Comparison of ENCODE assay signal across 15 mouse cellular contexts in genomic region chr11:29786583-29787219, GRCm38 (mm10). TPM values are rescaled to one million over a fixed set of nuclear protein-coding genes. Genes with fewer than 3 reads are reported as not detected.
A peak's percentile ranks its signal among the peaks of the same experiment; 100 is the strongest.
DNase-seq lines count a peak whose midpoint lies in the region; ATAC-seq and TF ChIP-seq lines count a peak whose summit lies in the region.
"Had no signal": no experiment of that assay in that cellular context is flagged by ENCODE, and none has a peak within 500 bp of the region (broad histone marks: within the 10 kb centered on the region; RNA-seq: fewer than 3 reads in every experiment).

No protein-coding gene starts in this region.

- H3K4me3 ChIP-seq in left cerebral cortex, adult 2 months: no peak overlapping the region
- H3K4me3 ChIP-seq in midbrain, embryonic 14.5 days (replicated peaks; ENCODE audit: low read depth, low read length): no peak overlapping the region
- H3K4me3 ChIP-seq: neural tube, embryonic 12.5 days had no signal

- no peaks in the 10 kb centered on the region for H3K36me3 ChIP-seq in midbrain, embryonic 14.5 days (ENCODE audit: control insufficient read depth, insufficient read depth, low read length)
- H3K36me3 ChIP-seq: neural tube, embryonic 12.5 days had no signal

- 87% methylated on average over 6 of the region's 6 CpGs for WGBS in midbrain, embryonic 14.5 days

- DNase-seq in left cerebral cortex, adult 2 months (ENCODE audit: extremely low spot score in 1 of 2, low spot score in 2 of 2): no peak
- DNase-seq in left cerebral cortex, adult 8-10 months (ENCODE audit: low spot score in 2 of 2): no peak
- DNase-seq in lung, postnatal 4 days: peak; percentile 29 to 54
- DNase-seq in midbrain, embryonic 14.5 days: no peak
- no peak for DNase-seq in left cerebral cortex, adult 9 months (ENCODE audit: low spot score in 2 of 2)
- no peak for DNase-seq in embryo, embryonic 10 days (ENCODE audit: low spot score)
- DNase-seq: adrenal gland, postnatal 10 days; cerebellum, adult 9-10 months; gastrocnemius, postnatal 36 days; layer of hippocampus, postnatal 36 days; right cerebral cortex, postnatal 4 days; thymus, postnatal 14 days had no signal

- intact Hi-C loops in left cerebral cortex, adult 2 months (cut with DNase I): loop anchor here (5.0 kb wide), 1 partner anchor 64 kb away; no protein-coding TSS in a partner anchor

- no peak overlapping the region for H3K9ac ChIP-seq in midbrain, embryonic 14.5 days (replicated peaks; ENCODE audit: low read length)
- H3K9ac ChIP-seq: neural tube, embryonic 12.5 days had no signal

- peaks cover 6% of the 10 kb centered on the region; the same call in 1 of the 2 replicates for H3K4me1 ChIP-seq in midbrain, embryonic 14.5 days (ENCODE audit: control insufficient read depth, insufficient read depth, low read length)
- H3K4me1 ChIP-seq: neural tube, embryonic 12.5 days had no signal

- no peaks in the 10 kb centered on the region for H3K9me3 ChIP-seq in midbrain, embryonic 14.5 days (ENCODE audit: control insufficient read depth, low read length)
- H3K9me3 ChIP-seq: neural tube, embryonic 12.5 days had no signal

- no peak for TF ChIP-seq CTCF in left cerebral cortex, adult 2 months (IDR thresholded peaks at IDR 0.05)

- no peaks in the 10 kb centered on the region for H3K27me3 ChIP-seq in midbrain, embryonic 14.5 days (ENCODE audit: control insufficient read depth, insufficient read depth, low read length)
- H3K27me3 ChIP-seq: neural tube, embryonic 12.5 days had no signal

- peak; percentile 57 to 60; a peak in 2 of 4 replicates for ATAC-seq in hematopoietic stem cell, adult 5-6 weeks (replicated peaks in 1 of 2; ENCODE audit: insufficient read depth in 1 of 2, low FRiP score in 2 of 2, low TSS enrichment in 1 of 2, low read depth in 1 of 2, poor library complexity in 2 of 2, severe bottlenecking in 2 of 2)
- no peak for ATAC-seq in midbrain, embryonic 14.5 days (ENCODE audit: low FRiP score, low TSS enrichment)
- ATAC-seq: inflammation-experienced regulatory T-cells, adult 6 months had no signal

- peak overlapping the region; percentile 70 for H3K27ac ChIP-seq in left cerebral cortex, adult 2 months
- no peak overlapping the region for H3K27ac ChIP-seq in midbrain, embryonic 14.5 days (replicated peaks; ENCODE audit: low read depth, low read length)
- H3K27ac ChIP-seq: neural tube, embryonic 12.5 days had no signal

- no peak overlapping the region for H3K4me2 ChIP-seq in midbrain, embryonic 14.5 days (ENCODE audit: low read length)
- H3K4me2 ChIP-seq: neural tube, embryonic 12.5 days had no signal

RNA-seq across cellular contexts. Expression of gene 4931440F15Rik, which starts 38.8 kb away (rescaled TPM):
- total RNA-seq in left cerebral cortex, adult 2 months (2021): 1 to 10 TPM; 2.7 to 3.4 TPM
- 1 to 10 TPM; 2.4 to 3.6 (median 2.8) TPM for total RNA-seq in left cerebral cortex, adult 8-10 months (2022)
- not detected in 2 replicates for total RNA-seq in hematopoietic stem cell, adult 5-6 weeks (2017)
- polyA plus RNA-seq in midbrain, embryonic 14.5 days (2014; fragmentation: Nextera tagmentation; extraction: Ambion mirVana): 0.58 and 0.67 TPM in 2 replicates

Comparison
In these comparisons a context has a peak if more than half of its experiments do, and no peak if none do; other contexts are left out.
1. DNase-seq: peak in lung, postnatal 4 days (2 of 2); none in left cerebral cortex, adult 2 months (0 of 2), left cerebral cortex, adult 8-10 months (0 of 2), midbrain, embryonic 14.5 days (single experiment), left cerebral cortex, adult 9 months (0 of 2) and embryo, embryonic 10 days (single experiment).